Mouse (Mus musculus) neutrophil, adult 5-6 weeks (primary cell): ENCODE results near the gene Ccdc183. TPM values are rescaled to one million over a fixed set of nuclear protein-coding genes. Genes with fewer than 3 reads are reported as not detected.

Experiments
- ATAC-seq: fragments of 151-379, 151-347 bp; 2 replicates; pipeline ENCODE4 v1.8.0; 2017; ENCODE audit warnings: mild to moderate bottlenecking, moderate TSS enrichment; ENCODE audit not compliant: insufficient number of reproducible peaks, poor library complexity, low FRiP score, severe bottlenecking; ENCODE audit errors: extremely low read depth
- total RNA-seq: library from RNA; stranded (forward); fragments of 200-1000 nt; gene quantifications from 2 replicates; pipeline ENCODE4 v1.2.3, GENCODE M21; 2017

The Ccdc183 gene
- total RNA-seq, 1 experiment from 2014 or later: not detected

GRCm38 (mm10) chr2:25579737-25580460 lies 37.6 kb downstream of the Ccdc183 start:
- ATAC-seq: peak; percentile 43; the same call in 1 of the 2 replicates

GRCm38 (mm10) chr2:25578796-25579736 lies 38.4 kb downstream of the Ccdc183 start:
- ATAC-seq: no peak

GRCm38 (mm10) chr2:25577951-25578795 lies 39.3 kb downstream of the Ccdc183 start:
- ATAC-seq: no peak

GRCm38 (mm10) chr2:25576965-25577891 lies 40.2 kb downstream of the Ccdc183 start:
- no peak for ATAC-seq

GRCm38 (mm10) chr2:25576028-25576850 lies 41.2 kb downstream of the Ccdc183 start:
- no peak for ATAC-seq

GRCm38 (mm10) chr2:25575432-25576027 lies 41.9 kb downstream of the Ccdc183 start:
- ATAC-seq: no peak

GRCm38 (mm10) chr2:25574579-25575431 lies 42.7 kb downstream of the Ccdc183 start, which contains the start of the genes Mamdc4 and Phpt1:
TSS of gene Mamdc4 (minus strand) at chr2:25574845.
TSS of gene Phpt1 (minus strand) at chr2:25575224.
- peak; percentile 87 for ATAC-seq

- no peak for ATAC-seq
These were observed 43.3 kb downstream of the Ccdc183 start for GRCm38 (mm10) chr2:25574136-25574535.

- no peak for ATAC-seq
These were observed 44.4 kb downstream of the Ccdc183 start for GRCm38 (mm10) chr2:25573068-25573467.

- no peak for ATAC-seq
These were observed 46.3 kb downstream of the Ccdc183 start for GRCm38 (mm10) chr2:25571221-25571620.

- ATAC-seq: no peak
These were observed 48.2 kb downstream of the Ccdc183 start for GRCm38 (mm10) chr2:25569323-25569722.

GRCm38 (mm10) chr2:25568473-25569019 lies 48.9 kb downstream of the Ccdc183 start:
- ATAC-seq: no peak

- ATAC-seq: no peak
These were observed 50.9 kb downstream of the Ccdc183 start for GRCm38 (mm10) chr2:25566558-25566957.

- no peak for ATAC-seq
These were observed 51.7 kb downstream of the Ccdc183 start for GRCm38 (mm10) chr2:25565741-25566140.

- ATAC-seq: no peak
These were observed 55.5 kb downstream of the Ccdc183 start for GRCm38 (mm10) chr2:25561946-25562345.

- ATAC-seq: no peak
These were observed 56.9 kb downstream of the Ccdc183 start for GRCm38 (mm10) chr2:25560551-25560950.
